Mouse (Mus musculus): ENCODE measurements around the gene Asgr2. TPM values are rescaled to one million over a fixed set of nuclear protein-coding genes. Genes with fewer than 3 reads are reported as not detected.

The Asgr2 gene
- polyA plus RNA-seq, 1 experiment from 2014 or later: 0.10 TPM

- Histone ChIP-seq H3K4me1 (replicated peaks; ENCODE audit: control insufficient read depth, insufficient read depth, low read length) (no peaks in the 10 kb centered on the region), H3K36me3 (ENCODE audit: control insufficient read depth, insufficient read depth) (no peaks in the 10 kb centered on the region), H3K9me3 (ENCODE audit: control insufficient read depth) (no peaks in the 10 kb centered on the region), H3K27me3 (replicated peaks; ENCODE audit: control insufficient read depth, insufficient read depth, low read length) (no peaks in the 10 kb centered on the region; the same call in 1 of the 2 replicates), H3K9ac (ENCODE audit: low read depth, low read length) (no peak overlapping the region), H3K4me2 (replicated peaks; ENCODE audit: low read depth) (no peak overlapping the region), H3K27ac (ENCODE audit: low read depth, low read length) (no peak overlapping the region), H3K4me3 (ENCODE audit: low read depth, low read length) (no peak overlapping the region)
- 40% methylated on average over 6 of the region's 6 CpGs for WGBS
- TF ChIP-seq CTCF (IDR thresholded peaks at IDR 0.05; ENCODE audit: low read depth): no peak
- ATAC-seq: no peak
Observed at GRCm38 (mm10) chr11:70079175-70079574, 13.3 kb upstream of the Asgr2 start.

- no peak for ATAC-seq
- WGBS: 70% methylated on average over 7 of the region's 7 CpGs
- H3K27ac ChIP-seq (ENCODE audit: low read depth, low read length): no peak overlapping the region
- no peaks in the 10 kb centered on the region; the same call in 1 of the 2 replicates for H3K27me3 ChIP-seq (replicated peaks; ENCODE audit: control insufficient read depth, insufficient read depth, low read length)
- H3K36me3 ChIP-seq (ENCODE audit: control insufficient read depth, insufficient read depth): no peaks in the 10 kb centered on the region
- H3K9ac ChIP-seq (ENCODE audit: low read depth, low read length): no peak overlapping the region
- H3K4me3 ChIP-seq (ENCODE audit: low read depth, low read length): no peak overlapping the region
- no peak overlapping the region for H3K4me2 ChIP-seq (replicated peaks; ENCODE audit: low read depth)
- TF ChIP-seq CTCF (IDR thresholded peaks at IDR 0.05; ENCODE audit: low read depth): no peak
- H3K9me3 ChIP-seq (ENCODE audit: control insufficient read depth): no peaks in the 10 kb centered on the region
- H3K4me1 ChIP-seq (replicated peaks; ENCODE audit: control insufficient read depth, insufficient read depth, low read length): no peaks in the 10 kb centered on the region
Observed at GRCm38 (mm10) chr11:70079928-70080327, 12.5 kb upstream of the Asgr2 start.

- H3K9ac ChIP-seq (ENCODE audit: low read depth, low read length): no peak overlapping the region
- H3K27me3 ChIP-seq (replicated peaks; ENCODE audit: control insufficient read depth, insufficient read depth, low read length): no peaks in the 10 kb centered on the region; the same call in 1 of the 2 replicates
- H3K36me3 ChIP-seq (ENCODE audit: control insufficient read depth, insufficient read depth): no peaks in the 10 kb centered on the region
- H3K4me2 ChIP-seq (replicated peaks; ENCODE audit: low read depth): no peak overlapping the region
- H3K9me3 ChIP-seq (ENCODE audit: control insufficient read depth): no peaks in the 10 kb centered on the region
- 86% methylated on average over 15 of the region's 15 CpGs for WGBS
- no peak for TF ChIP-seq CTCF (IDR thresholded peaks at IDR 0.05; ENCODE audit: low read depth)
- H3K4me1 ChIP-seq (replicated peaks; ENCODE audit: control insufficient read depth, insufficient read depth, low read length): no peaks in the 10 kb centered on the region
- no peak overlapping the region for H3K4me3 ChIP-seq (ENCODE audit: low read depth, low read length)
- no peak overlapping the region for H3K27ac ChIP-seq (ENCODE audit: low read depth, low read length)
- no peak for ATAC-seq
Observed at GRCm38 (mm10) chr11:70080803-70081590, 11.4 kb upstream of the Asgr2 start.

- no peak for TF ChIP-seq CTCF (IDR thresholded peaks at IDR 0.05; ENCODE audit: low read depth)
- no peaks in the 10 kb centered on the region for H3K9me3 ChIP-seq (ENCODE audit: control insufficient read depth)
- no peak overlapping the region for H3K9ac ChIP-seq (ENCODE audit: low read depth, low read length)
- no peak overlapping the region for H3K4me3 ChIP-seq (ENCODE audit: low read depth, low read length)
- no peaks in the 10 kb centered on the region for H3K36me3 ChIP-seq (ENCODE audit: control insufficient read depth, insufficient read depth)
- ATAC-seq: no peak
- no peaks in the 10 kb centered on the region for H3K27me3 ChIP-seq (replicated peaks; ENCODE audit: control insufficient read depth, insufficient read depth, low read length)
- 81% methylated on average over 8 of the region's 8 CpGs for WGBS
- H3K4me1 ChIP-seq (replicated peaks; ENCODE audit: control insufficient read depth, insufficient read depth, low read length): no peaks in the 10 kb centered on the region
- H3K27ac ChIP-seq (ENCODE audit: low read depth, low read length): no peak overlapping the region
- no peak overlapping the region for H3K4me2 ChIP-seq (replicated peaks; ENCODE audit: low read depth)
Observed at GRCm38 (mm10) chr11:70084563-70084962, 7.9 kb upstream of the Asgr2 start.

- WGBS: 61% methylated on average over 11 of the region's 11 CpGs
- Histone ChIP-seq H3K4me2 (replicated peaks; ENCODE audit: low read depth) (no peak overlapping the region), H3K4me1 (replicated peaks; ENCODE audit: control insufficient read depth, insufficient read depth, low read length) (no peaks in the 10 kb centered on the region), H3K36me3 (ENCODE audit: control insufficient read depth, insufficient read depth) (no peaks in the 10 kb centered on the region), H3K27me3 (replicated peaks; ENCODE audit: control insufficient read depth, insufficient read depth, low read length) (no peaks in the 10 kb centered on the region), H3K27ac (ENCODE audit: low read depth, low read length) (no peak overlapping the region), H3K9me3 (ENCODE audit: control insufficient read depth) (no peaks in the 10 kb centered on the region), H3K4me3 (ENCODE audit: low read depth, low read length) (no peak overlapping the region), H3K9ac (ENCODE audit: low read depth, low read length) (no peak overlapping the region)
- TF ChIP-seq CTCF (IDR thresholded peaks at IDR 0.05; ENCODE audit: low read depth): no peak
- ATAC-seq: no peak
Observed at GRCm38 (mm10) chr11:70097396-70097795, 5.0 kb downstream of the Asgr2 start.

GRCm38 (mm10) chr11:70099102-70099501, 6.7 kb downstream of the Asgr2 start:
- ATAC-seq: no peak
- no peak overlapping the region for H3K4me3 ChIP-seq (ENCODE audit: low read depth, low read length)
- no peak for TF ChIP-seq CTCF (IDR thresholded peaks at IDR 0.05; ENCODE audit: low read depth)
- H3K36me3 ChIP-seq (ENCODE audit: control insufficient read depth, insufficient read depth): no peaks in the 10 kb centered on the region
- H3K9ac ChIP-seq (ENCODE audit: low read depth, low read length): no peak overlapping the region
- no peaks in the 10 kb centered on the region for H3K4me1 ChIP-seq (replicated peaks; ENCODE audit: control insufficient read depth, insufficient read depth, low read length)
- H3K9me3 ChIP-seq (ENCODE audit: control insufficient read depth): no peaks in the 10 kb centered on the region
- no peak overlapping the region for H3K4me2 ChIP-seq (replicated peaks; ENCODE audit: low read depth)
- WGBS: 90% methylated on average over 2 of the region's 2 CpGs
- H3K27ac ChIP-seq (ENCODE audit: low read depth, low read length): no peak overlapping the region
- no peaks in the 10 kb centered on the region for H3K27me3 ChIP-seq (replicated peaks; ENCODE audit: control insufficient read depth, insufficient read depth, low read length)

All from intestine, postnatal 0 days (tissue).